Mouse (Mus musculus) stomach, postnatal 0 days (tissue): Measurements from ENCODE around the gene Ncam1.

ENCODE experiments used
- CTCF ChIP-seq: IDR thresholded peaks from 2 replicates; pipeline ENCODE4 v1.5.1; 2016; ENCODE audit warnings: antibody characterized with exemption, low read depth, mild to moderate bottlenecking, moderate library complexity
- EP300 ChIP-seq: optimal IDR thresholded peaks from 2 replicates; pipeline ENCODE3; 2016; ENCODE audit warnings: antibody characterized with exemption

GRCm38 (mm10) chr9:49692791-49693190, 105.9 kb downstream of the Ncam1 start:
- TF ChIP-seq EP300 (no peak), CTCF (no peak)
